Mouse (Mus musculus): ENCODE data around the gene Mpzl1. TPM values are rescaled to one million over a fixed set of nuclear protein-coding genes. Genes with fewer than 3 reads are reported as not detected.
A peak's percentile ranks its signal among the peaks of the same experiment; 100 is the strongest.

Gene Mpzl1
- total RNA-seq, 2 experiments from 2014 or later: 24.0 to 24.8 TPM

DNA sequence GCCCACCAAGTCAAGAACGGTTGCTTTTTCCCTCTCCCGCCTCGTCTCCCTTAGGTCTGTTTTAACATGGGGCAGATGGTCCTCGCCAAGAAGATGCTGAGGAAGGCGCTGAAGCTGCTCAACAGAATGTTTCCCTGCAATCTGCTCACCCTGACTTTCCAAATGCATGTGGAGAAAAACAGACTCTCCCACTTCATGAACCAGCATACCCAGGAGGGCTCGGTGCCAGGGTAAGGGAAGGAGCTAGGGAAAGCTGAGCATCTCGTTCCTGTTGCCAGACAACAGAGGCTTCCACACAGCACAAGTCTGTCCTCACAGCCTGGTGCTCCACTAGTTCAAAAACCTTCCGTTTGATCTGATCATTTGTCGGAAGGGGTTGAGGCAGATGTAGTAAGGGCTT lies 75.3 kb downstream of the Mpzl1 start:
- peak overlapping the region; percentile 69 for H3K27ac ChIP-seq
- TF ChIP-seq CTCF (IDR thresholded peaks at IDR 0.05): no peak
- no peak overlapping the region for H3K4me3 ChIP-seq

DNA sequence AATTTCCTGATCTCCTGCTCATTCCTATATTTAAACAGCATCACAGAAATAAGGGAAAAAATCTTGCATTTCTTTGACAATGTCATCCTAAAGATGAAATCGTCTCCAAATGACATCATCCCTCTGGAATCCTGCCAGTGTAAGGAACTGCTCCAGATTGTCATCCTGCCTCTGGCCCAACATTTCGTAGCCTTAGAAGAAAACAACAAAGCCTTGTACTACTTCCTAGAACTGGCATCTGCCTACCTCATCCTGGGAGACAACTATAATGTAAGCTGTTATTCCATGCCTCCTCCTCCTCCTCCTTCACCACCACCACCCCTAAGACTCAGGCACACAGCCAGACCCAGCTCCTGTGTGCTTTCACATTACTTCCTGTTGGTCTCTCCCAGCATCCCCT lies 77.6 kb downstream of the Mpzl1 start:
- intact Hi-C loops (cut with DNase I): no loop called here
- peak; percentile 38 to 45 for DNase-seq (ENCODE audit: extremely low spot score in 1 of 2, low spot score in 2 of 2)
- TF ChIP-seq CTCF (IDR thresholded peaks at IDR 0.05): no peak

More for the DNA sequence above, 75.3 kb downstream of the Mpzl1 start:
- intact Hi-C loops (cut with DNase I): no loop called here
- DNase-seq (ENCODE audit: extremely low spot score in 1 of 2, low spot score in 2 of 2): peak; percentile 50 to 74

More for the DNA sequence above, 77.6 kb downstream of the Mpzl1 start:
- peak overlapping the region; percentile 42; the same call in 1 of the 2 replicates for H3K27ac ChIP-seq
- no peak overlapping the region for H3K4me3 ChIP-seq

Other genes with a start within 250 kb of the Mpzl1 start
- 10 to 100 TPM; 89.9 to 92.7 TPM for gene Dcaf6, start 174.1 kb downstream of the Mpzl1 start, total RNA-seq (2021)
- gene Mpc2, start 173.9 kb downstream of the Mpzl1 start, total RNA-seq (2021): 100 to 1,000 TPM; 113 to 131 TPM
- under 1 TPM; 0.63 to 0.86 TPM for gene Adcy10, start 149.4 kb downstream of the Mpzl1 start, total RNA-seq (2021)
- 1 to 10 TPM; 4.9 to 5.8 TPM for gene Rcsd1, start 75.2 kb upstream of the Mpzl1 start, total RNA-seq (2021)
- gene Creg1, start 129.2 kb upstream of the Mpzl1 start, total RNA-seq (2021): 10 to 100 TPM; 24.8 to 29.0 TPM
- not detected for gene Cd247, start 154.1 kb upstream of the Mpzl1 start, total RNA-seq (2021)